Mouse (Mus musculus) thymus, adult 2 months (tissue): ENCODE data around the gene Lrch3. TPM values are rescaled to one million over a fixed set of nuclear protein-coding genes. Genes with fewer than 3 reads are reported as not detected.

Source experiments
- DNase-seq: peaks from one replicate; pipeline ENCODE4 v3.0.0; 2021
- H3K27ac ChIP-seq: fragments of 200-500 bp; 2 replicates; pipeline ENCODE4 v1.5.1; 2012; ENCODE audit warnings: low read length, control low read depth; ENCODE audit not compliant: control insufficient read depth, insufficient read depth
- H3K27me3 ChIP-seq: fragments of 200-500 bp; 2 replicates; pipeline ENCODE4 v1.6.1; 2012; ENCODE audit warnings: mild to moderate bottlenecking, low read length, moderate library complexity, mixed read lengths; ENCODE audit not compliant: control insufficient read depth, insufficient read depth
- H3K36me3 ChIP-seq: fragments of 200-500 bp; 2 replicates; pipeline ENCODE4 v1.6.1; 2012; ENCODE audit warnings: mild to moderate bottlenecking, low read length, moderate library complexity; ENCODE audit not compliant: control insufficient read depth, insufficient read depth
- H3K4me1 ChIP-seq: fragments of 200-500 bp; replicated peaks from 2 replicates; pipeline ENCODE4 v1.6.1; 2012; ENCODE audit warnings: low read length; ENCODE audit not compliant: control insufficient read depth, insufficient read depth
- H3K4me3 ChIP-seq: fragments of 200-500 bp; 2 replicates; pipeline ENCODE4 v1.5.1; 2012; ENCODE audit warnings: mild to moderate bottlenecking, low read length, control low read depth, moderate library complexity; ENCODE audit not compliant: control insufficient read depth, insufficient read depth
- CTCF ChIP-seq: fragments of 200-500 bp; IDR thresholded peaks from 2 replicates; pipeline ENCODE4 v1.5.1; 2012; ENCODE audit warnings: mild to moderate bottlenecking, control low read depth, low read length, moderate library complexity, borderline replicate concordance; ENCODE audit not compliant: control insufficient read depth, poor library complexity, insufficient read depth; ENCODE audit errors: extremely low read depth
- POLR2A ChIP-seq: fragments of 200-500 bp; IDR thresholded peaks from 2 replicates; pipeline ENCODE4 v1.6.1; 2012; ENCODE audit warnings: mild to moderate bottlenecking, low read length, control low read depth, moderate library complexity; ENCODE audit not compliant: control insufficient read depth, poor library complexity, insufficient read depth; ENCODE audit errors: extremely low read depth
- WGBS: fragments of 180-500 bp; shearing (Covaris S2); methylation state at CpG from one replicate; pipeline ENCODE4 v1.1.7; 2018; 5-methylcytosine and 5-hydroxymethylcytosine counted together
- polyA plus RNA-seq: library from polyadenylated mRNA; depleted of rRNA; stranded (reverse); fragments of >200 nt; gene quantifications from 2 replicates; pipeline ENCODE4 v1.2.3, GENCODE M21; 2012

The Lrch3 gene
- polyA plus RNA-seq, 1 experiment = 43.2 TPM

GRCm38 (mm10) chr16:32875847-32876246, 38.1 kb upstream of the Lrch3 start:
- TF ChIP-seq POLR2A (no peak), CTCF (no peak)

GRCm38 (mm10) chr16:32876831-32877230, 37.1 kb upstream of the Lrch3 start:
- no peak for TF ChIP-seq CTCF
- TF ChIP-seq POLR2A = no peak
- no peak for DNase-seq
- H3K27ac ChIP-seq = no peak overlapping the region
- no peak overlapping the region for H3K4me3 ChIP-seq
- WGBS = 9% methylated on average over 9 of the region's 9 CpGs
- H3K36me3 ChIP-seq = no peaks in the 10 kb centered on the region
- peaks cover 6% of the 10 kb centered on the region for H3K4me1 ChIP-seq
- H3K27me3 ChIP-seq = no peaks in the 10 kb centered on the region

More at GRCm38 (mm10) chr16:32875847-32876246, 38.1 kb upstream of the Lrch3 start:
- Histone ChIP-seq H3K27ac (no peak overlapping the region), H3K36me3 (no peaks in the 10 kb centered on the region), H3K4me1 (peaks cover 6% of the 10 kb centered on the region), H3K4me3 (no peak overlapping the region), H3K27me3 (no peaks in the 10 kb centered on the region)
- no peak for DNase-seq
- WGBS = 94% methylated on average over 3 of the region's 3 CpGs

GRCm38 (mm10) chr16:32877343-32878156, 36.4 kb upstream of the Lrch3 start, which contains the start of the genes Fyttd1 and Rubcn:
Fyttd1 (plus strand) TSS chr16:32877500.
Rubcn (minus strand) TSS chr16:32877766.
- under 1% methylated on average over 80 of the region's 83 CpGs for WGBS
- Histone ChIP-seq H3K27ac (no peak within 1 kb of the TSS), H3K27me3 (no peaks in the 10 kb centered on the region), H3K4me1 (peaks cover 6% of the 10 kb centered on the region), H3K4me3 (peak within 1 kb of the TSS; percentile 70), H3K36me3 (no peaks in the 10 kb centered on the region)
- peak; percentile 96 for DNase-seq
- TF ChIP-seq POLR2A (peak; percentile 57; the same call in 1 of the 2 replicates), CTCF (peak; percentile 75)

- Histone ChIP-seq H3K4me1 (peaks cover 6% of the 10 kb centered on the region), H3K27ac (no peak overlapping the region), H3K36me3 (no peaks in the 10 kb centered on the region), H3K4me3 (peak overlapping the region; percentile 70), H3K27me3 (no peaks in the 10 kb centered on the region)
- no peak for TF ChIP-seq CTCF
- no peak for TF ChIP-seq POLR2A
- peak; percentile 21 for DNase-seq
- 1% methylated on average over 34 of the region's 34 CpGs for WGBS
Measured at GRCm38 (mm10) chr16:32878157-32878598, 35.7 kb upstream of the Lrch3 start.

GRCm38 (mm10) chr16:32878972-32879926, 34.7 kb upstream of the Lrch3 start:
- peaks cover 6% of the 10 kb centered on the region for H3K4me1 ChIP-seq
- no peaks in the 10 kb centered on the region for H3K27me3 ChIP-seq
- TF ChIP-seq CTCF (no peak), POLR2A (no peak)
- no peak for DNase-seq
- H3K27ac ChIP-seq = no peak overlapping the region
- whole genome bisulfite sequencing = 94% methylated on average over 14 of the region's 14 CpGs
- H3K4me3 ChIP-seq = no peak overlapping the region
- no peaks in the 10 kb centered on the region for H3K36me3 ChIP-seq

GRCm38 (mm10) chr16:32881538-32881937, 32.4 kb upstream of the Lrch3 start:
- Histone ChIP-seq H3K4me3 (no peak overlapping the region), H3K4me1 (peaks cover 6% of the 10 kb centered on the region), H3K27ac (no peak overlapping the region), H3K36me3 (no peaks in the 10 kb centered on the region), H3K27me3 (no peaks in the 10 kb centered on the region)
- no peak for DNase-seq
- TF ChIP-seq POLR2A (no peak), CTCF (no peak)
- WGBS = 96% methylated on average over 7 of the region's 7 CpGs
